Mouse (Mus musculus) liver, embryonic 14.5 days (tissue): ENCODE measurements at regions not wholly inside any gene's neighbourhood (a gene's known extent, or its start where the extent isn't known, plus 50 kb on each side); places are given as distances from the start of the nearest gene placed in this dataset.

Experiments used
- ATAC-seq: fragments of 200-750 bp; cut with Nextera tagmentation; 2 replicates; pipeline ENCODE4 v1.8.0; 2017; ENCODE audit warnings: moderate number of reproducible peaks, mild to moderate bottlenecking, moderate library complexity; ENCODE audit not compliant: insufficient read depth
- DNase-seq, 3 experiments: peaks; one replicate each; pipeline ENCODE4 v3.0.0-alpha.2; 2012 to 2013; ENCODE audit warnings: low read depth in 3 of 3, low spot score in 3 of 3
- H3K27ac ChIP-seq: fragments of 300-500 bp; sonication (generic); 2 replicates; pipeline ENCODE4 v1.5.1; 2014; ENCODE audit warnings: moderate library complexity, mild to moderate bottlenecking, control low read depth, inconsistent platforms
- H3K27me3 ChIP-seq: fragments of 300-500 bp; sonication (generic); 2 replicates; pipeline ENCODE4 v1.6.1; 2014; ENCODE audit warnings: mild to moderate bottlenecking, low read length, moderate library complexity; ENCODE audit not compliant: control insufficient read depth, insufficient read depth
- H3K36me3 ChIP-seq: fragments of 300-500 bp; sonication (generic); replicated peaks from 2 replicates; pipeline ENCODE4 v1.6.1; 2014; ENCODE audit warnings: low read depth; ENCODE audit not compliant: control insufficient read depth, insufficient read depth
- H3K4me1 ChIP-seq, 2 experiments: fragments of 200-500 bp in 1 of 2; fragments of 300-500 bp in 1 of 2; sonication (generic) in 1 of 2; replicated peaks; 2 replicates each; pipeline ENCODE4 v1.6.1; 2012 to 2014; ENCODE audit warnings: antibody characterized with exemption in 1 of 2, inconsistent platforms in 1 of 2, low read length in 1 of 2; ENCODE audit not compliant: control insufficient read depth in 2 of 2, insufficient read depth in 2 of 2
- H3K4me2 ChIP-seq: fragments of 300-500 bp; sonication (generic); 2 replicates; pipeline ENCODE4 v1.6.1; 2014; ENCODE audit warnings: low read depth, mild to moderate bottlenecking, control low read depth, moderate library complexity
- H3K4me3 ChIP-seq, 2 experiments: fragments of 200-500 bp in 1 of 2; fragments of 300-500 bp in 1 of 2; sonication (generic) in 1 of 2; 2 replicates each; pipeline ENCODE4 v1.5.1; 2012 to 2014; ENCODE audit warnings: low read depth in 2 of 2, low read length in 2 of 2, mild to moderate bottlenecking in 2 of 2, control low read depth in 1 of 2, inconsistent platforms in 1 of 2, moderate library complexity in 1 of 2; ENCODE audit not compliant: insufficient read depth in 1 of 2
- H3K9ac ChIP-seq: fragments of 300-500 bp; sonication (generic); replicated peaks from 2 replicates; pipeline ENCODE4 v1.6.1; 2014; ENCODE audit warnings: mild to moderate bottlenecking, control low read depth, moderate library complexity
- H3K9me3 ChIP-seq: fragments of 300-500 bp; sonication (generic); 2 replicates; pipeline ENCODE4 v1.6.1; 2016; ENCODE audit warnings: low read length, mixed read lengths; ENCODE audit not compliant: control insufficient read depth
- CTCF ChIP-seq: IDR thresholded peaks from 2 replicates; pipeline ENCODE4 v1.5.1; 2016; ENCODE audit warnings: antibody characterized with exemption, low read depth, control low read depth
- EP300 ChIP-seq: IDR thresholded peaks from 2 replicates; pipeline ENCODE4 v1.6.1; 2016; ENCODE audit warnings: antibody characterized with exemption, low read depth
- WGBS: fragments of 180-500 bp; shearing (Covaris S2); extraction: QIAGEN DNeasy Blood & Tissue Kit; methylation state at CpG from one replicate; pipeline ENCODE4 v1.1.7; 2014; ENCODE audit not compliant: insufficient replicate concordance; 5-methylcytosine and 5-hydroxymethylcytosine counted together

GRCm38 (mm10) chr1:144318289-144318688 lies 69.2 kb upstream of the Rgs1 start:
- Histone ChIP-seq H3K27ac (no peak overlapping the region), H3K9ac (no peak overlapping the region), H3K4me1 (peaks cover 0 to 2% of the 10 kb centered on the region in 2 experiments; a peak in 3 of 4 replicates), H3K9me3 (no peaks in the 10 kb centered on the region), H3K4me3 (no peak overlapping the region), H3K4me2 (no peak overlapping the region), H3K27me3 (no peaks in the 10 kb centered on the region), H3K36me3 (no peaks in the 10 kb centered on the region)
- ATAC-seq (peak; percentile 71), DNase-seq (peak in 1 of 3 experiments; percentile 27)
- TF ChIP-seq CTCF (no peak), EP300 (peak; percentile 55)
- WGBS = 9% methylated on average over 1 of the region's 1 CpGs

GRCm38 (mm10) chr1:144317560-144317959 lies 68.5 kb upstream of the Rgs1 start:
- TF ChIP-seq EP300 = no peak
- TF ChIP-seq CTCF = no peak
- no peak for ATAC-seq
- H3K4me3 ChIP-seq = no peak overlapping the region
- H3K36me3 ChIP-seq = no peaks in the 10 kb centered on the region
- no peak overlapping the region for H3K4me2 ChIP-seq
- no peak overlapping the region for H3K9ac ChIP-seq
- no peak for DNase-seq
- H3K9me3 ChIP-seq = no peaks in the 10 kb centered on the region
- peaks cover 0 to 2% of the 10 kb centered on the region in 2 experiments; a peak in 3 of 4 replicates for H3K4me1 ChIP-seq
- H3K27ac ChIP-seq = no peak overlapping the region
- no peaks in the 10 kb centered on the region for H3K27me3 ChIP-seq
- WGBS = 48% methylated on average over 3 of the region's 3 CpGs

- H3K4me3 ChIP-seq = no peak overlapping the region
- H3K9ac ChIP-seq = no peak overlapping the region
- TF ChIP-seq EP300 (no peak), CTCF (no peak)
- no peaks in the 10 kb centered on the region for H3K36me3 ChIP-seq
- WGBS = 60% methylated on average over 2 of the region's 2 CpGs
- no peak overlapping the region for H3K4me2 ChIP-seq
- no peak for ATAC-seq
- no peaks in the 10 kb centered on the region for H3K9me3 ChIP-seq
- no peaks in the 10 kb centered on the region for H3K27me3 ChIP-seq
- no peak for DNase-seq
- H3K27ac ChIP-seq = no peak overlapping the region
- H3K4me1 ChIP-seq = peaks cover 0 to 2% of the 10 kb centered on the region in 2 experiments; a peak in 3 of 4 replicates
Measured at GRCm38 (mm10) chr1:144316251-144316650, 67.2 kb upstream of the Rgs1 start.

GRCm38 (mm10) chr1:144314382-144314781 lies 65.3 kb upstream of the Rgs1 start:
- Histone ChIP-seq H3K4me2 (no peak overlapping the region), H3K4me3 (no peak overlapping the region), H3K9me3 (no peaks in the 10 kb centered on the region), H3K36me3 (no peaks in the 10 kb centered on the region), H3K9ac (no peak overlapping the region), H3K27ac (no peak overlapping the region), H3K27me3 (no peaks in the 10 kb centered on the region), H3K4me1 (peaks cover 0 to 2% of the 10 kb centered on the region in 2 experiments; a peak in 3 of 4 replicates)
- ATAC-seq (no peak), DNase-seq (no peak)
- 49% methylated on average over 2 of the region's 2 CpGs for WGBS
- TF ChIP-seq EP300 (no peak), CTCF (no peak)

GRCm38 (mm10) chr1:144313318-144313717 lies 64.3 kb upstream of the Rgs1 start:
- Histone ChIP-seq H3K4me3 (no peak overlapping the region), H3K4me2 (no peak overlapping the region), H3K9ac (no peak overlapping the region), H3K27ac (no peak overlapping the region), H3K36me3 (no peaks in the 10 kb centered on the region), H3K9me3 (no peaks in the 10 kb centered on the region), H3K27me3 (no peaks in the 10 kb centered on the region), H3K4me1 (peaks cover 0 to 2% of the 10 kb centered on the region in 2 experiments; a peak in 3 of 4 replicates)
- ATAC-seq (no peak), DNase-seq (no peak)
- no peak for TF ChIP-seq EP300
- WGBS = 26% methylated on average over 1 of the region's 1 CpGs
